Mouse (Mus musculus): Measurements from ENCODE around the gene Pym1. TPM values are rescaled to one million over a fixed set of nuclear protein-coding genes. Genes with fewer than 3 reads are reported as not detected.

Gene Pym1
- polyA plus RNA-seq (2012; rRNA removed) = 61.2 and 63.3 TPM in 2 replicates

GRCm38 (mm10) chr10:128747646-128748251 is at the start of gene Pym1:
Pym1 (plus strand) TSS chr10:128747889.

GRCm38 (mm10) chr10:128703895-128704294 is 43.8 kb upstream of the Pym1 start, which contains the start of gene Pmel:
Pmel (plus strand) TSS chr10:128704195.

GRCm38 (mm10) chr10:128704491-128705316 is 43.0 kb upstream of the Pym1 start, which contains the start of gene Cdk2:
Cdk2 (minus strand) TSS chr10:128705031.

GRCm38 (mm10) chr10:128744680-128745601 is 2.7 kb upstream of the Pym1 start, which contains the start of gene Dgka:
Dgka (minus strand) TSS chr10:128744855.

GRCm38 (mm10) chr10:128790398-128791124 is 42.9 kb downstream of the Pym1 start, which contains the start of gene Mmp19:
Mmp19 (plus strand) TSS chr10:128790910.

GRCm38 (mm10) chr10:128803771-128804270 is 56.1 kb downstream of the Pym1 start, which contains the start of gene Dnajc14:
Dnajc14 (plus strand) TSS chr10:128804062.

GRCm38 (mm10) chr10:128804271-128805091 is 56.8 kb downstream of the Pym1 start, which contains the start of gene Tmem198b:
Tmem198b (minus strand) TSS chr10:128804370.

Other genes with a start within 250 kb of the Pym1 start
- 50.3 and 54.8 TPM in 2 replicates for gene Myl6b, start 249.2 kb upstream of the Pym1 start, polyA plus RNA-seq (2012; rRNA removed)
- gene Esyt1, start 222.0 kb upstream of the Pym1 start, polyA plus RNA-seq (2012; rRNA removed) = 12.2 and 13.9 TPM in 2 replicates
- 16.5 and 17.2 TPM in 2 replicates for gene Zc3h10, start 200.1 kb upstream of the Pym1 start, polyA plus RNA-seq (2012; rRNA removed)
- gene Rpl41, start 198.6 kb upstream of the Pym1 start, polyA plus RNA-seq (2012; rRNA removed) = 2,248 and 2,668 TPM in 2 replicates
- gene Pa2g4, start 181.9 kb upstream of the Pym1 start, polyA plus RNA-seq (2012; rRNA removed) = 131 and 136 TPM in 2 replicates
- gene Erbb3, start 158.2 kb upstream of the Pym1 start, polyA plus RNA-seq (2012; rRNA removed) = 1.5 and 1.7 TPM in 2 replicates
- gene Rps26, start 121.1 kb upstream of the Pym1 start, polyA plus RNA-seq (2012; rRNA removed) = 964 and 983 TPM in 2 replicates
- gene Ikzf4, start 101.9 kb upstream of the Pym1 start, polyA plus RNA-seq (2012; rRNA removed) = 18.4 and 21.2 TPM in 2 replicates
- gene Suox, start 73.8 kb upstream of the Pym1 start, polyA plus RNA-seq (2012; rRNA removed) = 11.0 and 11.9 TPM in 2 replicates
- gene Rab5b, start 51.6 kb upstream of the Pym1 start, polyA plus RNA-seq (2012; rRNA removed) = 116 and 119 TPM in 2 replicates
- 0.27 and 0.47 TPM in 2 replicates for gene Pmel, start 43.7 kb upstream of the Pym1 start, polyA plus RNA-seq (2012; rRNA removed)
- gene Cdk2, start 42.9 kb upstream of the Pym1 start, polyA plus RNA-seq (2012; rRNA removed) = 15.9 and 18.7 TPM in 2 replicates
- 12.3 and 12.4 TPM in 2 replicates for gene Dgka, start 3.0 kb upstream of the Pym1 start, polyA plus RNA-seq (2012; rRNA removed)
- gene Mmp19, start 43.0 kb downstream of the Pym1 start, polyA plus RNA-seq (2012; rRNA removed) = 0.57 and 2.0 TPM in 2 replicates
- 21.0 and 21.6 TPM in 2 replicates for gene Dnajc14, start 56.2 kb downstream of the Pym1 start, polyA plus RNA-seq (2012; rRNA removed)
- 19.9 TPM in 2 replicates for gene Tmem198b, start 56.5 kb downstream of the Pym1 start, polyA plus RNA-seq (2012; rRNA removed)
- gene Sarnp, start 69.4 kb downstream of the Pym1 start, polyA plus RNA-seq (2012; rRNA removed) = 93.1 and 94.4 TPM in 2 replicates
- gene Ormdl2, start 73.8 kb downstream of the Pym1 start, polyA plus RNA-seq (2012; rRNA removed) = 15.6 and 17.2 TPM in 2 replicates
- gene Gdf11, start 143.8 kb downstream of the Pym1 start, polyA plus RNA-seq (2012; rRNA removed) = 8.7 and 8.9 TPM in 2 replicates
- gene Cd63, start 153.1 kb downstream of the Pym1 start, polyA plus RNA-seq (2012; rRNA removed) = 65.0 and 99.6 TPM in 2 replicates
- 11.4 and 19.1 TPM in 2 replicates for gene Rdh5, start 175.0 kb downstream of the Pym1 start, polyA plus RNA-seq (2012; rRNA removed)
- gene Bloc1s1, start 176.1 kb downstream of the Pym1 start, polyA plus RNA-seq (2012; rRNA removed) = 280 and 314 TPM in 2 replicates
- gene Itga7, start 185.9 kb downstream of the Pym1 start, polyA plus RNA-seq (2012; rRNA removed) = 11.6 and 16.9 TPM in 2 replicates
- gene Mettl7b, start 213.1 kb downstream of the Pym1 start, polyA plus RNA-seq (2012; rRNA removed) = not detected in 2 replicates
- not detected in 2 replicates for gene Olfr9, start 241.5 kb downstream of the Pym1 start, polyA plus RNA-seq (2012; rRNA removed)

All from central nervous system, embryonic 18 days (tissue).